Mouse (Mus musculus) lung, postnatal 0 days (tissue): Measurements from ENCODE around the gene Clrn1.

Experiments used
- CTCF ChIP-seq: IDR thresholded peaks from 2 replicates; pipeline ENCODE4 v1.5.1; 2016; ENCODE audit warnings: antibody characterized with exemption, mild to moderate bottlenecking
- EP300 ChIP-seq: IDR thresholded peaks from 2 replicates; pipeline ENCODE4 v1.6.1; 2016; ENCODE audit warnings: antibody characterized with exemption, mild to moderate bottlenecking, control low read depth

DNA sequence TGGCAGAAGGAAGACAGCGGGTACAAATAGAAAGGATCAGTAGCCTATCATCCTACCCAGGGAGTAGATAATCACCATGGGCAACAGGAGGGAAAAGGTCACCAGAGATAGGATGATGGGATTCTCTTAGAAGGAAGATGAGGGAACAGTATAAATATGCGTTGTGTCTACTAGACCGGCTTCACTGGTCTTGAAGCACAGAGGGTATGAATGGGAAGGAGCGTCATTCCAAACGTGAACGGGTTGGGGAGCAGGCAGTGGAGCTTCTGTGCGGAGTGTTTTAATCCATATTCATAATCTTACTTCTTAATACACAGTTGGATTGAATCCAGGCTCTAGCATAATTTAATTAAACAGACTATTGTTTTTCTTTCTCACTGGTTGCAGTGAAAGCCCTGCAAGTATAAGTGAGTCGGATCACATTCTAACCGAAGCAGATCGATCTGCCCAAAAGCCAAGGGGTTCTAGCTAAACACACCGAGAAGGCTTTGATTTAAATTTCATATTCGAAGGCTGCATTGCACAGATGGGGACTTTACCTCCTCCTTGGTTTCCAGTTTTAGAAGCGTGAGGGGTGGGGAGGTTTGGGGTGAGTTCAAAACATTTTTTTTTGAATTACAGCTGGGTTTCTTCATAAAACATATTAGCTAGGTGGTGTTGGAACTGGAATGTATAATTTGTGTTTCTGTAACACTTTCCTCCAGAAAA lies 17.1 kb upstream of the Clrn1 start:
- TF ChIP-seq CTCF (no peak), EP300 (no peak)
